Mouse (Mus musculus) spleen, postnatal 10 days (tissue): Measurements from ENCODE around the gene Grm3.

Source experiments
- DNase-seq, 2 experiments: peaks; one replicate each; pipeline ENCODE4 v3.0.0; 2021 to 2022; ENCODE audit warnings: low spot score in 2 of 2

Grm3 gene

DNA sequence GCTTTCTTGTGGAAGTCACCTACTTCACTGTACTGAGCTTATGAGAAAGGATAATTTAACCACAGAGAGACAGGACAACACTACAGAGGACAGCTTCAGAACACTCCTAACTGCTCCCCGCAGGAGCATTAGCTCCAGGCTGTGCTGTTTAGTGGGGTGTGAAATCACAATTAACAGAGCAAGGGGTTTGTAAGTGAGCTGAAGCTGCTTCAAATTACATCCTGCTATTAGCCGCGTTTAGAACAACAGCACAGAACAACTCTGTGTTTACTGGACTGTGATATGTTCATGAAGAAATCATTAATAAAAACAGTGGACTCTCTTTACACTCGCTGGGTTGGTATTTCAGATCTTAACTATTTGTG is 101.9 kb downstream of the Grm3 start:
- no peak for DNase-seq

DNA sequence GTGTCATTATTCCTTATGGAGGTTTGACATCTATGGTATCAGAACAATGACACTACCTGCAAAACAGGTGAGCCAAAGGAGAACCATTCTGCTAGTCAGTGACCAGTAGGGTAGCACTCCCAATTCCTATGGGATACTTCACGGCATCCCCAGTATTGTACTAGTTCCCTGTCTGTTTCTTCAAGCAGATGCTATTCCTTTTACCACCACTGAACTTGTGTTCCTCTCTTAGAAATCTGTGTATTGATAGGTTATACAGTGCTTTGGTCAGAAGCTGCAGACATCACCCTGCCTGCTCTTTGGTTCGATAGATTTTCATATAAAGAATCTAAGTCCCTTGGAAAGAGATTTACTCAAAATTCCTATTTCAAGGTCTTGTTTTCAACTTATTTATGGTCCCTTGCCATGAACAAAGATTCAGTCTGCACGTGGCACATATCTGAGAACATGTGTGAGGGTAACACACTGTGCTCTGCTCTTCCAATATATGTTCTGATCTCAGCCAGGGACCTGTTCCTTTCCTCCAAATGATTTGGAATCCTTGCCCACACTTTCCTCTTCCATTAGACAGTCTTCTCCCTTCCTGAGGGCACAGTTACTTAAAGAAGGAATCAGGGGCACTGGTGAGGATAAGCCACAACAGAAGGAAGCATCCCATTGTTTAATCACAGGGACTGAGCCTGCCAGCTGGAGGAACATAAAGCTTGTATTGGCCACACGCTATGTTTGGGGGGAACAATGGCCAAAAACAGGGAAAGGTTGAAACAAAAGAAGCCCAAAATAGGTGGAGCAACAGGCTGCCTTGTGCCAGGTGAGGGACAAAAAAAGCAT is 102.5 kb downstream of the Grm3 start:
- no peak for DNase-seq

DNA sequence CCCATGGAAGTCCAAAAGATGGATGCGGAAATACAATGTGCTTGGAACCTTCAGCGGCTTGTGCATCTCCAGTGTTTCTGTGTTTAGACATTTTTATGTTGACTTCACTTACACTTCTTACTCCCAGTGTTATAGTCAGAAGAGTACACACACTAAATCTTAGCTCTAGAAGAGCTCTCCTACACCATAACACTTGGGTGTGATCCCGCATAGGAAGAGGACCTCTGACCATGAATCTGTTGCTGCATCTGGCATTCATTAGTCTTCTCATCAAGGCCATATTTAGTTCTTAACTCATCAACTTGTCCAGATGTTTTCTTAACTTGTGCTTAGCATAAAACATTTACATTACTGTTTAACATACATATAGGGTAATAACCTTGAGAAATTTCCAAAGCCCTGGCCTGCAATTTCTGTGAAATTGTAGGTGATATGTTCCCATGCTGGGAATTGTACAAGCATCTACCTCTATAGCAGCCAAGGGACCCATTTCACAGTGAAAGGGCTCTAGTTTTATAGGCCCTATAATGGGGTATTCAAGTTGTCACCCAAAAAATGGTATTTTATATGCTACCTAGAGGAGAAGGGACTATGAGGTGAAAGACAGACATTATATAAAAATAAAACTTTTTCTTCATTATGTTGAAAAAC is 103.4 kb downstream of the Grm3 start:
- no peak for DNase-seq

DNA sequence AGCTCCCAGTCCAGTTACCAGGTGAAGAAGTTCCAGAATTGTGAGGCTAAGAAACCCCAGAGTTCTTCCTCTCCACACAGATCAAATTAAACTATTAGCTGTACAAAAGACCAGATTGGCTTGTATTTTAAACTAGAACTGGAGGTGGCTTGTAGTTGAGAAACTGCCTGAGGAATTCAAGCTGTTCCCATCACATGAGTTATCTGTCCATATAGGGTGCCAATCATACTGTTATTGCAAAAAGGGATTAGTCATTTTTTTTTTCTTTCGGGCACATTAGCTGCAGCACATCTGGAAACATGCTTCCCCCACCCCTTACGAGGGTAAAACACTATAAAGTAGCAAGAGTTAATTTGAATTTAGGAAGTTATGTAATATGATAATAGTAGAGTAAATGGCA is 145.9 kb downstream of the Grm3 start:
- DNase-seq: no peak

DNA sequence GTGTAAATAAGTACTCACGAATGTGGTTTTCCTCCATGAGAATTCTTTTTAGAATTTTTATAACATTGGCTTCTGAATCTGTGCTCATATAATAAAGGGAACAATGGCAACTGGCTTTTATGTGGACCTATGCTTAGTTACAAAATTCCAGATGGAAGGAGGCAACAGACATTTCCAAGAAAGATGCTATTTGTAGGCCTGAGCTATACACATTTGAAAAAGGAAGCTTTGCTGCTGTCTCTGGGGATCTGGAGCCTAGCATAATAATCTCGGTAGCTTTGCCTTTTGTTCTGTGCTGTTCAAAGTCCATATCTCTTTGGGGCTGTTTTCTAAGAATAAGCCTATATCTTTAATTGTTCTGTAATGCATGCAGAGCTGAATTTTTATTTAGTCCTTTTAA is 146.4 kb downstream of the Grm3 start:
- DNase-seq: no peak

DNA sequence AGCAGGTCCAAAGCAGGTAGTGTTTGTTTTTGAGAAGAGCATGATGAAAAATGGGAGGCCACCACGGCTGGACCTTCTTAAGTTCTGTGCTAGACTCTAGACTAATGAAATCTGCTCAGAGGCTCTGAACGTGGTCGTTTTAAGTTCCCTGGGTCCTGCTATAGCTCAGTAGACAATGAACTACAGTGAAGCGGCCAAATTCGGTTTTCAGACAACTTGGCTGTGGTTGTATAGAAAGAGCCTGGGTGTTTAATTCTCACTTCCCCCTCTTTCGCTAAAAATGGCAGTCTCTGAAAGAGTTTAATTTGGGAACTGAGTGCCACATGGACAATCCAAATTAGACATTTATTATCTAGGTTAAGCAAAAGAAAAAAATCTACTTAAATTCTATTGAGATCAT is 154.0 kb downstream of the Grm3 start:
- DNase-seq: no peak

DNA sequence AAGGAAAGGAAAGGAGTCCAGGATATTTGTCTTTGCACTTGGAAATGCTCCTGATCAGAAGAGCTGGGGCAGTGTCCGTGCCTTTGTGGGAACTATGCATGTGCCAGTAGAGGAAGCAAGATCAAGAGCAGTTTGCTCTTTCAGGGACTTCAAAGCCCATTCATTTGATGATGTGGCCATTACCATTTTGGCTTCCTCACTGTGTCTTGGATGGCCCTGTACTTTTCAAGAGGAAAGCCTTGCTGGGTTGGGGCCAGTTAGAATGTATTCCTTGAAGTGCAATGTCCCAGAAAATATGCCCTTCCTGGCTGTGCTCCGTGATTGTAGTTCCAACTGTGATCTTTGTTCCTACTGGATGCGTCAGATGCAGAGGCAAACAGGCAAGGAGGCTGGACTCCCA is 167.3 kb downstream of the Grm3 start:
- DNase-seq: no peak

DNA sequence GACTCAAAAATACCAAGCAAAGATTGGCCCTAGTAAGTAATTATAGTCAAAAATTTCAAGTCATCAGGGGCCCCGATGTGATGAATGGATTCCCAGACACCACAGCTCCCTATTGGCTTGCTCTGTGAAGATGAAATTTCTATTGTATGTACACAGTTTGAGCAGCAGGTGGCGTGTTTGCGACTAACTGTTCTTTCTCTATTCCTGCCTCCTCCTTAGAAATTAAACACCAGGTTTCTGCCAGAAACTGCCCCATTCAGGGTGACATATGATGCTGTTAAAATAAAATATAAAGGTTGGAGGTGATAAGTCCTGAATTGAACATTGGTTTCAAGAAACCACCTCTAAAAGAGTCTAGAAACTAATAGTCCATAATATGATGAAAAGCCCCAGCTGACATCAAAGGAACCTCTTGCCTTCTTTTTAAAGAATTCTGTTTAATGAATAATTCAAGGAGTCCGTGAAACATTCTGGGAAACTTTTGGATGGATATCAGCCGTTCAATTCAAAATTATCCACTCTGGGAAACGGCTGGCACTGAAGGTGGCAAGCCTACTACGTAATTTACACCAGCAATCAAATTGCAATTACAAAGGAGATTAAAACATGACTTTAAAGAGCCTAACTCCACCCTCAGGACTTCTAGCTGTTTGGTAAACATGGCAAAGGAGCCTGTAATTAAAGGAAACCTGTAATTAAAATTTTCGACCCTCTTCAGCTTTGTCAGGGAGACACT is 184.0 kb downstream of the Grm3 start:
- DNase-seq: no peak

DNA sequence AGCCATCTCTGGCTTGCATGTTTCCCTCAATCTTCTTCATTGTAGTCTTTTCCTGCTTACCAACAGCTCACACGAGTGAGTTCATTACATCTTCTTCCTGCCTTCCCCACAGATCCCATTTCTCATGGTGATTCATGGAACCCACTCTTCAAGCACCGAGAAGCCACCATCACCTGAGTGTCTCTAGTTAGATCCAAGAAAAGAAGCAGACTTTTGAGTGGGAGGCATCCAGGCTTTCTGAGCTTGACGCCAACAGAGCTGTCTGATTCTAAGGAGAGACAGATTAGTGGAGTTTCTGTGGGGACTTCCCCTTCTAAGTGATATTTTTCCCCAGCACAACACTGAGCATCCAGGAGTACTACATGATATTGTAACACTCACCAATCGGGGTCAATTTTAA is 199.5 kb downstream of the Grm3 start:
- DNase-seq: no peak

DNA sequence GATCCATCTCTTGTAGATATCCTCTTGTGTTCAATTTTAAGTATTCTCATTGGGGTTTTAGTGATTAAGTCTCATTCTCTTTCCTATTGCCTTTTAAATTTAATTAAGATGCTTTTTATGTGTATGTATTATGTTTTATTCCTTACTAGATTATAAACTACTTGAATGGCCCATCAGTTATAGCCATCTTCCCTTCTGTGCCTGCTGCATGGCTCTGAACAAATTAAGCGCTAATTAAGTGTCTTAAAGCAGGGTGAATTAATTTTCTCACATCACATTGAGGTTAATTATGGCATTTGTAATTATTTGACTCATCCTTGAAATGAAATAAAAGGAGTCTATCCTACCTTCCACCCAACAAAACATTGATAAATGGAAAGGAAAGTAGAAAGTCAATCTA is 213.9 kb downstream of the Grm3 start:
- no peak for DNase-seq

DNA sequence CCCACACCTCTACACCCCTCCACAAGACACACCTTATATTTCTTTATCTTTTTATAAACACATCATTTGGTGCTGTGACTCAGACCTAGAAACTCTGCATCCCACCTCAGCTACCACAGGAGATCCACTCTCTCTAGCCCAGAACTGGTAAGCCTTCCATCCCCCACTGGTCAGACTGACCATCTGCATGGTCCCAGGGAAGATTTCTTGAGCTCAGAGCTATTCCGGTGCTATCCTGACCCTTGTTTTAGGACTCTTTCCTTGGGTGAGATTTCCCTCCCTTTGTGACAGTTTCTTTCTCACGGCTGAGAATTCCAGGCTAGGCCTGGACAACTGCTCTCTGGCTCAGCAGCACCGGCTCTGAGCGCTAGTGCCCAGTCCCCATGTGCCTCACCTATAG is 227.7 kb downstream of the Grm3 start:
- no peak for DNase-seq

DNA sequence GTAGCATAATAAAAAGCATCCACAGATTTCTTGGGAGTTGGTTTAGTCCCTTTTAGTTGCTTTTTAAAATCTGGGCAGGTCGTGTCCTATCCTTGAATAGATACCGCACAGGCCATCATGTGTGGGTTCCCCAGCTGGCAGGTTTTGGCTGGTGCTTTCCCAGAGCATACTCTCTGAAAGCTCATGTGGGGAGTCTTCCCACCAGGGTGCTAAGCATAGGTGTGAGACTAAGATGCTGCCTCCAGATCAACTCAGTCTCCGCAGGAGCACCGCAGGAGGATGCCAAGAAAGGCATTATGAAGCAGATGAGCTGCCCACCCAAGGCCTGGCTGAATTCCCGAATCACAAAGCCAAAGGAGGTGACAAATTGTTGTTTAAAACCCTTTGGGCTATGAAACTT is 229.5 kb downstream of the Grm3 start:
- no peak for DNase-seq

DNA sequence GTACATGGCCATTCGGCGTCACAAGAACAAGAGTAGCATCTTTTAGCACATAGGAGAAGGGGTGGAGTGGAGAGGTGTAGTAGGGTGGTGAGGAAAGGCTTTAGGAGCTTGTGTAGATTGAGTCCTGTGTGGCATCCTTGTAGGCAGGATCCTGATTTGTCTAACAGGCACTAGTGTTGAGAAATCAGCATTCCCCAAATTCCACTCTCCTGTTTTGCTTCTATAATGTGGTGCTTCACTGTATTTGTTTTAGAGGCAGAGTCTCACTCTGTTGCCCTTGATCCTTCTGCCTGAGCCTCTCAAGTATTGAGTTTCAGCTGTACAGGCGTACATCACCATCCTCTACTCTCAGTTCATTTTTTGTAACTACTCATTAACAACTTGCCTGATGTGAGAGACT is 247.4 kb downstream of the Grm3 start:
- no peak for DNase-seq

DNA sequence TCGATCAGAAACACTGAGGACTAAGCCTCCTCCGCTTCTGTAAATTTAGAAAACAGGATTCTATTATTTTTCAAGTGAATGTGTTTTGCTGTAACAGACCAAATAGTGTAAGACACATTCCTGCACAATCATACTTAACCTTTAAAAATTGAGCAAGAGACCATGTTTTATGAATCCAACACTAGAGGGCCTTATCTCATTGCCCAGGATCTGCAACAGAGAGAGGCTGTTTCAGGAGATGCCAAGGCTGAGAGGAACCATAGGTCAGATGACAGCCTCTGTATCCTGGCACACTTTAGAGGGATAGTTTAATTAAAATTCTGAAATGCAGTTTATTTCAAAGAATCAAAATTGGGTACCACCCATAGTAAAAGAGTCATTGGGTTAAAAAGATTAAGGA is 271.7 kb downstream of the Grm3 start:
- DNase-seq: no peak

DNA sequence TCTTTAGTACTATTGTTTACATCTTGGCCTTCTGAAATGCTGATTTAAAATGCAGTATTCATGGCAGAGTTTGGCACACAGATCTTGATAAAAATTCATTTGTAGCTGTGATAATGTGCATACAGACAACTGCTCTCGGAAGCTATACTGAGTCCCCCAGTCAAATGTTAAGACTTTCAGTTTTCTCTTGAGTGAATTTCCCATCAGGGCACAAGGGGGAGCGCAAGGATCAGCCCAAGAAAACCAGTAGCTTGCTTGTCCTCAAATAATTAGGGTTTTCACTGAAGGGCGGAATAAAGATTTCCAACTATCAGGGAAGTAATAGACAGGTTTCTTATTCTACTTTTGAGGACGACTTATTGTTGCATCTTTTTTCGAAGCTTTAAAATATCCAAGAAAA is 275.4 kb downstream of the Grm3 start:
- DNase-seq: no peak

DNA sequence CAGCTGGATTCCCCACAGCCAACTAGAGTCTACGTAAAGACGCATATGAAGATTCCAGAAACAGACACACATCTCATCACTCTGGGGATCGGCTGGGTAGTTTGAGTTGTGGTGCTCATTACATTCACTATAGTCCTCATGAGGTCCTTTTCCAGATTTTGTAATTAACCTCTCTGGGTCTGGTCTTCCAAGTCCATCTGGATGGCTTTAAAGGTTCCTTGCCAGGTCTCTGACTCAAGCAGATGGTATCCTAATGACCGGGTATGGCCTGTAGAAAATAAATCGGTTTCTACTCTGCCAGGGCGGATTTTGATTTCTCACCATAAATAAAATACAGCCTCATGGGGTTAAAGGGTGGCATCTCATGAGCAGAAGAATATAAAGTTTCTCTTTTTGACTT is 276.0 kb downstream of the Grm3 start:
- DNase-seq: no peak

DNA sequence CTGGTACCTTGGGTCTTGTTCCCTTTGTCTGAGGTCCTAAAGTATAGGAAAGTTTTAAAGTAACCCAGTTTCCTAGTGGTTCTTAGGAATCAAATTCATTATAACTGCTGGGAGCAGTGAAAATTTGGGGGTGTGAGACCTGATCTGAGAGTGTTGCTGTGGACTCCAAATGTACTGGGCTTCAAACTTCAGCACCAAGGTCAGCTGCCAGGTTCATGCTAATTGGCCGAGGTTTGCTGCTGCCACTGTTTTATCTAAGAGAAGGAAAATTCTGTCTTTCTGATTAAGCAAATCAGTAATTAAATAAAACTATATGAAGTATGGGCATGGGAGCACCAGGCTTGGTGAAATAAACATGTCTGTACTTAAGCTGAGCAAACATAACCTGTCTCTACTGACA is 278.8 kb downstream of the Grm3 start:
- peak in 1 of 2 experiments; percentile 16 for DNase-seq
